Mouse (Mus musculus) cerebellum, postnatal 36 days (tissue): ENCODE data around the gene Pkdcc.

Experiments used
- DNase-seq, 2 experiments: peaks; one replicate each; pipeline ENCODE4 v3.0.0; 2021 to 2022; ENCODE audit warnings: mixed read lengths in 2 of 2

Pkdcc gene

GRCm38 (mm10) chr17:83248467-83248866 lies 33.4 kb downstream of the Pkdcc start:
- no peak for DNase-seq

DNA sequence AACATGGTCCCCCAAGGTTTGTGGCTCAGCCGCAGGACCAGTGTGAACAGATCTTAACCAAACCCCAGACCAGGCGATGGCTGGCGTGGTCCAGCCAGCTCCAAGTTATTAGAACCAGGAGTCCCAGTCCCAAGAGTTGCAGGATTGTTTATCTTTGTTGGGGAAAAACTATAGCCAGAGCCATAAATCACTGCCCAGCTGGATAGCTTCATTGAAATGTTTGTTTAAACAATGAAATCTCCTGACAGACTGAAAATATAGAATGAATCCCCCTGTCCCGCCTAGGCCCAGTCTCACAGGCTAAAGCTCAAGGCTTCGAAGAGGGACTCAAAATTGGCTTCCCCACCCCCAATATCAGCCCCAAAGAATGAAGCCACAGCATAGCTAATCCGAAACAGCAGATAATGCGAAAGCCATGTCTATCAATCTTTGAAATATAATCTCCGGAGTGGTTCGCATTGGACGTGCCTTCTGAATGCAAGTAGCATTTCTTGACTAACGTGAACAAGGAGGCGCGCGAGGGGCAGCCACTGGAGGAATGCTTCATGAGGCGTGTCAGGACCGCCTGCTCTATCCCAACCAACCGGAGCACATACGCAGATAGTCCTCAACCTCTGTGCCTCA lies 35.9 kb downstream of the Pkdcc start:
- DNase-seq: no peak

DNA sequence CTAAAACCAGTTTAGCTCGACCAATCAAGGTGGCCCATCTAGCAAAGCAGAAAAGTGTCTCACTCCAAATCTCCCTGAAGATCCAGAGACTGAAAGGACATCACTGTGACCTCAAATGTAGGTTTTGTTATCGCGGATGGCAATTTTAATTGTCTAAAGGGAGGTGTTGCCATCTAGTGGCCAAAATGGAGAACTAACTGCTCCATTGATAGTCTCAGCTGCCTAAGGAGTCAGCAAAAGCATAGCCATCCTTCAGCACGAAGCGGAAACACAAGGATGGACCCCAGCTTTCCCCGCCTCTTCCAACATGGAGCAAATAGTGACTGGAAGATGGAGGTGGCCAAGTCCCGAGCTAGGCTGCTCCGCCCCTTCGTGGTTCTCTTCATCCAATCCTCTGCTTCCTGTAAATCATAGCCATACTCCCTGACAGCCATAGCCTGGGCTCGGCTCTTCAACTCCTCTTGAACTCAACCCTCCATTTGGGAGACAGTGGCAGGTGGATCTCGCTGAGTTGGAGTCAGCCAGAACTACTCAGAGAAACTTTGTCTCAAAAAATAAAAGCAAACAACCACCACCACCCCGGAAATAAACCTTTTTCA lies 38.1 kb downstream of the Pkdcc start:
- DNase-seq: peak in 1 of 2 experiments; percentile 54

GRCm38 (mm10) chr17:83267202-83268128 lies 52.4 kb downstream of the Pkdcc start:
- DNase-seq: peak; percentile 43 to 64

GRCm38 (mm10) chr17:83271509-83271908 lies 56.4 kb downstream of the Pkdcc start:
- DNase-seq: peak; percentile 67 to 73

GRCm38 (mm10) chr17:83272641-83273040 lies 57.5 kb downstream of the Pkdcc start:
- DNase-seq: no peak

- no peak for DNase-seq
Observed at GRCm38 (mm10) chr17:83273636-83274035, 58.5 kb downstream of the Pkdcc start.

- no peak for DNase-seq
Observed at GRCm38 (mm10) chr17:83274101-83274500, 59.0 kb downstream of the Pkdcc start.
